Mouse (Mus musculus): ENCODE measurements around the gene Lpar5.

Gene Lpar5

DNA sequence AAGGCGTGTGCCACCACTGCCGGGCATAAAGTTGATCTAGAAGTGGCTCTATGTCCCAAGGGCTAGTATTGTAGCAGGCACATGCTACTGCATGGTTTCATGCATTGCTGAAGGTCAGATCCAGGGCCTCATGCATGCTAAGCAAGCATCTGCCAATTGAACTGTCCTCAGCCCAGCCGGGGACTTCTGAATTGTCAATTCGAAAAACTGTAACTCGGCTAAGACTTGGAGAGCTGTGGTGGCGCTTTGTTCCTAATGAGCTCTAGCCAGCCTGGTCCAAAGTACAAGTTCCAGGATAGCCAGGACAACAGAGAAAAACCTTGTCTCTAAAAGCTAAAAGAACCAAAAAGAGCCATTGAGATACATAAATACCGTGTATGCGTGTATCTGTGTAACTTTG, 51.7 kb downstream of the Lpar5 start:
- no peak for DNase-seq (ENCODE audit: extremely low read depth, low read depth)

DNA sequence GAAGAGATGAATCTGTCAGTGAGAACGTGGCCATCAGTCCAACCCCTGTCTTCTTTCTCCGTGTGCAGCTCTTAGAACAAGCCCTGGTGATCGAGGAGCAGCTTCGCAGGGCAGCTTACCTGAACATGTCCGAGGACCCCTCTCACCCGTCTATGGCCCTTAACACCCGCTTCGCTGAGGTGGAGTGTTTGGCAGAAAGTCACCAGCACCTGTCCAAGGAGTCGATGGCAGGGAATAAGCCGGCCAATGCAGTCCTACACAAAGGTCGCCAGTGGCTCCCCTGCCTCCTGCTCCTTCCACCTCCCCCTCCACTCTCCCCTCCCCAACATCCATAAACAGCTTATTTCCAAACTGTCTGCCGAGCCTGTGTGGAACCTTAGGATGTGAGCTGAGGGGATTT, 61.0 kb downstream of the Lpar5 start:
- DNase-seq (ENCODE audit: extremely low read depth, low read depth) = no peak

DNA sequence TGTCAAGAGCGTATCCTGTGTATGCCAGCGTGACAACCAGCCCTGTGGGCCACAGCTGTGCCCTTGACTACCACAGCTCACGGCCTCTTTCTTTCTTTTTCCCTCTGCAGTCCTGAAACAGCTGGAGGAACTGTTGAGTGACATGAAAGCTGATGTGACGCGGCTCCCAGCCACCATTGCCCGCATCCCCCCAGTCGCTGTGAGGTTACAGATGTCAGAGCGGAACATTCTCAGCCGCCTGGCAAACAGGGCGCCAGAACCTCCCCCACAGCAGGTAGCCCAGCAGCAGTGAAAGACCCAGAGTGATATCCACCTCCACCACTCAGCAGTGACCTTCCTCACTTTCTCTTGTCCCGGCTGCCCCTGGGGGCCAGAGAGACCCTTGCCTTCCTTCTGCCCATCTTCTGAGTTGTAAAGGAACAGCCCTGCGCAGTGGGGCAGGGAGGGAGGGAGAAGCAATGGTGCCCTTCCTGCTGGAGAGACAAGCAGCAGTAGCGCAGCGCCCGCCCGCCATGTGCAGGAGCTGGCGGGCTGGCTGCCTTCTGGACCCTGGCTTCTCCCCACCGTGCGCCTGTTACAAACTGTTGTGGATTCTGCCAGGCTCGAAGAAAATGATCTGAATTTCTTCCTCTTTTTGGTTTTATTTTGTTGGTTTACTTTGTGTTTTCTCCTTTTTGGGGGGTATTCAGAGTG, 62.1 kb downstream of the Lpar5 start:
- DNase-seq (ENCODE audit: extremely low read depth, low read depth) = no peak

DNA sequence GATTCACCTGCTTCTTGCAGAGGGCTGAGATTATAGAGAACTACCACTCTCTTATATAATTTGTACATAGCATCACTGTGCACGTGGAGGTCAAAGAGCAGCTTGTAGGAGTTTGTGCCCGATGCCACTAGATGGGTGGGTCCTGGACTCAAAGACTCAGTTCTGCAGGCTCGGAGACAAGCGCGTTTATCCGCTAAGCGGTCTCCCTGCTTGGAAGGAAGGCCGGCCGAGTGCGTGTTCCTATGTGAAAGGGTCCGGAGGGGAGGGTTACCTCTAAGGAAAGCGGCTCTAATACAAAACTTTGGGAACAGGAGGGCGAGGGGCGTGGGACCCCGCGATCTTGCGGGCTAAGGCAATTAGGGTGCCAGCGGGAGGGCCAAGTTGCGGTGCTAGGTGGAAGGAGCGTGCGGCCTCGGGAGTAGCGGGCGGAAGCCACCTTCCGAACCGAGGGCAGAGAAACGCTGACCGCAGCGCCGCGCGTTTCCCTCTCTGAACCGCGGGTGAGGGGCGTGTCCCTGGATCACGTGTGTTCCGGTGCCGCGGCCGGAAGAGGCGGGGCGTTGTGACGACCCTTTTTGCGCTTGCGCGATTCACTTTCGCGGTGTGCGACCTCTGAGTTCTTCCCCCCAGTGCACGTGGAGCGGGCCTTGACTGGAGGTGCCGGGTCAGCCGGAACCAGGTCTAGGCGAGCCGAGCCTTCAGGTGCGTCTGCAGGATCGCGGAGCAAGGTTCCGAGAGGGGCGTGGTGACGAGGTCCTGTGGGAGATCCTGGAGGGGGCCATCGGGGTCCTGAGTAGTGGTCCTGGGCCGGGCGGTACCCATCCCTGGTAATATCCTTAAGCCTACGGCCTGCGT, 63.8 kb downstream of the Lpar5 start, which contains the start of gene Nop2:
TSS of gene Nop2 (plus strand) at position 608 of the 855 bp plus-strand sequence.
- peak; percentile 83 for DNase-seq (ENCODE audit: extremely low read depth, low read depth)

All from MEL-GATA-1-ER (cell line).